Mouse (Mus musculus): ENCODE measurements at regions not wholly inside any gene's neighbourhood (a gene's known extent, or its start where the extent isn't known, plus 50 kb on each side); places are given as distances from the start of the nearest gene placed in this dataset.

GRCm38 (mm10) chr3:48207950-48208349 lies 1549.2 kb downstream of the Pcdh18 start:
- POLR2A ChIA-PET = no interaction called here
- CTCF ChIA-PET = no interaction called here

- CTCF ChIA-PET = interaction anchor here in 1 of 4 experiments (0.6 kb wide), 1 partner anchor 1196 kb away, joined by 3 read pairs; no protein-coding TSS in a partner anchor
- POLR2A ChIA-PET = no interaction called here
These were observed 1562.8 kb downstream of the Pcdh18 start for GRCm38 (mm10) chr3:48194300-48194699.

- POLR2A ChIA-PET = no interaction called here
- CTCF ChIA-PET = no interaction called here
These were observed 1612.2 kb downstream of the Pcdh18 start for GRCm38 (mm10) chr3:48144885-48145284.

GRCm38 (mm10) chr3:48134938-48135337 lies 1622.2 kb downstream of the Pcdh18 start:
- ChIA-PET POLR2A (interaction anchor here in 1 of 4 experiments (0.6 kb wide), 1 partner anchor 1094 kb away, joined by 3 read pairs; no protein-coding TSS in a partner anchor), CTCF (no interaction called here)

- CTCF ChIA-PET = no interaction called here
- POLR2A ChIA-PET = interaction anchor here in 1 of 4 experiments (0.6 kb wide), 1 partner anchor 22 kb away, joined by 3 read pairs; no protein-coding TSS in a partner anchor
These were observed 1632.9 kb downstream of the Pcdh18 start for GRCm38 (mm10) chr3:48124263-48124662.

GRCm38 (mm10) chr3:48100847-48101246 lies 1652.8 kb upstream of the Pabpc4l start:
- POLR2A ChIA-PET = no interaction called here
- CTCF ChIA-PET = no interaction called here

GRCm38 (mm10) chr3:48080616-48081015 lies 1632.6 kb upstream of the Pabpc4l start:
- ChIA-PET CTCF (no interaction called here), POLR2A (no interaction called here)

- ChIA-PET CTCF (no interaction called here), POLR2A (no interaction called here)
These were observed 1627.3 kb upstream of the Pabpc4l start for GRCm38 (mm10) chr3:48075306-48075705.

- ChIA-PET POLR2A (no interaction called here), CTCF (no interaction called here)
These were observed 1620.6 kb upstream of the Pabpc4l start for GRCm38 (mm10) chr3:48068628-48069027.

Measured in embryonic stem cell, embryonic (primary cell).